Mouse (Mus musculus) intestine, embryonic 15.5 days (tissue): Measurements from ENCODE around the gene Ankrd33b. TPM values are rescaled to one million over a fixed set of nuclear protein-coding genes. Genes with fewer than 3 reads are reported as not detected.

ENCODE experiments used
- ATAC-seq: fragments of 200-750 bp; cut with Nextera tagmentation; 2 replicates; pipeline ENCODE4 v1.8.0; 2017; ENCODE audit warnings: moderate TSS enrichment, moderate library complexity
- H3K27ac ChIP-seq: fragments of 300-500 bp; sonication (generic); 2 replicates; pipeline ENCODE4 v1.5.1; 2015; ENCODE audit warnings: mild to moderate bottlenecking, inconsistent platforms
- H3K27me3 ChIP-seq: fragments of 300-500 bp; sonication (generic); replicated peaks from 2 replicates; pipeline ENCODE4 v1.6.1; 2015; ENCODE audit warnings: inconsistent platforms
- H3K36me3 ChIP-seq: fragments of 300-500 bp; sonication (generic); 2 replicates; pipeline ENCODE4 v1.6.1; 2015; ENCODE audit warnings: inconsistent platforms
- H3K4me1 ChIP-seq: fragments of 300-500 bp; sonication (generic); replicated peaks from 2 replicates; pipeline ENCODE4 v1.6.1; 2015; ENCODE audit warnings: inconsistent platforms
- H3K4me2 ChIP-seq: fragments of 300-500 bp; sonication (generic); replicated peaks from 2 replicates; pipeline ENCODE4 v1.6.1; 2015; ENCODE audit warnings: mild to moderate bottlenecking, inconsistent platforms
- H3K4me3 ChIP-seq: fragments of 300-500 bp; sonication (generic); replicated peaks from 2 replicates; pipeline ENCODE4 v1.5.1; 2015; ENCODE audit warnings: inconsistent platforms
- H3K9ac ChIP-seq: fragments of 300-500 bp; sonication (generic); 2 replicates; pipeline ENCODE4 v1.6.1; 2015; ENCODE audit warnings: inconsistent platforms
- H3K9me3 ChIP-seq: fragments of 300-500 bp; sonication (generic); 2 replicates; pipeline ENCODE4 v1.6.1; 2016; ENCODE audit warnings: inconsistent platforms
- WGBS: fragments of 180-500 bp; shearing (Covaris S2); methylation state at CpG from one replicate; pipeline ENCODE4 v1.1.7; 2015; 5-methylcytosine and 5-hydroxymethylcytosine counted together
- polyA plus RNA-seq: library from polyadenylated mRNA; unstranded; fragments of >200 nt; fragmentation: Nextera tagmentation; extraction: Ambion mirVana; gene quantifications from 2 replicates; pipeline ENCODE4 v1.2.1, GENCODE M21; 2015

The Ankrd33b gene
- polyA plus RNA-seq, 1 experiment from 2014 or later = 0.34 TPM

- ATAC-seq = no peak
Measured at GRCm38 (mm10) chr15:31309526-31309925, 58.0 kb downstream of the Ankrd33b start.

GRCm38 (mm10) chr15:31306726-31307125 lies 60.8 kb downstream of the Ankrd33b start:
- no peaks in the 10 kb centered on the region for H3K9me3 ChIP-seq
- H3K4me2 ChIP-seq = no peak overlapping the region
- no peaks in the 10 kb centered on the region for H3K27me3 ChIP-seq
- H3K27ac ChIP-seq = no peak overlapping the region
- no peak overlapping the region for H3K9ac ChIP-seq
- no peak overlapping the region for H3K4me3 ChIP-seq
- no peaks in the 10 kb centered on the region for H3K4me1 ChIP-seq
- ATAC-seq = no peak
- WGBS = 84% methylated on average over 4 of the region's 4 CpGs
- no peaks in the 10 kb centered on the region for H3K36me3 ChIP-seq

More at GRCm38 (mm10) chr15:31309526-31309925, 58.0 kb downstream of the Ankrd33b start:
- Histone ChIP-seq H3K27me3 (no peaks in the 10 kb centered on the region), H3K9me3 (no peaks in the 10 kb centered on the region), H3K4me2 (no peak overlapping the region), H3K4me3 (no peak overlapping the region), H3K9ac (no peak overlapping the region), H3K27ac (no peak overlapping the region), H3K36me3 (no peaks in the 10 kb centered on the region), H3K4me1 (no peaks in the 10 kb centered on the region)
- WGBS = 67% methylated on average over 15 of the region's 15 CpGs

GRCm38 (mm10) chr15:31305181-31305580 lies 62.3 kb downstream of the Ankrd33b start:
- 53% methylated on average over 6 of the region's 6 CpGs for WGBS
- no peaks in the 10 kb centered on the region for H3K9me3 ChIP-seq

GRCm38 (mm10) chr15:31304302-31304701 lies 63.2 kb downstream of the Ankrd33b start:
- no peak overlapping the region for H3K27ac ChIP-seq
- ATAC-seq = no peak
- H3K9me3 ChIP-seq = no peaks in the 10 kb centered on the region
- no peak overlapping the region for H3K9ac ChIP-seq
- H3K27me3 ChIP-seq = no peaks in the 10 kb centered on the region
- no peaks in the 10 kb centered on the region for H3K36me3 ChIP-seq
- H3K4me3 ChIP-seq = no peak overlapping the region
- WGBS = 80% methylated on average over 3 of the region's 3 CpGs
- no peaks in the 10 kb centered on the region for H3K4me1 ChIP-seq
- no peak overlapping the region for H3K4me2 ChIP-seq

More at GRCm38 (mm10) chr15:31305181-31305580, 62.3 kb downstream of the Ankrd33b start:
- no peak overlapping the region for H3K4me2 ChIP-seq
- H3K9ac ChIP-seq = no peak overlapping the region
- ATAC-seq = no peak
- H3K36me3 ChIP-seq = no peaks in the 10 kb centered on the region
- H3K4me3 ChIP-seq = no peak overlapping the region
- no peaks in the 10 kb centered on the region for H3K4me1 ChIP-seq
- no peaks in the 10 kb centered on the region for H3K27me3 ChIP-seq
- no peak overlapping the region for H3K27ac ChIP-seq

GRCm38 (mm10) chr15:31302293-31302990 lies 65.1 kb downstream of the Ankrd33b start:
- H3K4me1 ChIP-seq = no peaks in the 10 kb centered on the region
- no peak overlapping the region for H3K27ac ChIP-seq
- no peak overlapping the region for H3K4me3 ChIP-seq
- H3K27me3 ChIP-seq = peaks cover 10% of the 10 kb centered on the region
- H3K4me2 ChIP-seq = 0 out of 2 replicates have a peak overlapping the region, but pooled peaks have one; percentile 5
- ATAC-seq = no peak
- WGBS = 37% methylated on average over 12 of the region's 12 CpGs
- H3K9ac ChIP-seq = no peak overlapping the region
- H3K9me3 ChIP-seq = no peaks in the 10 kb centered on the region
- no peaks in the 10 kb centered on the region for H3K36me3 ChIP-seq

- no peak overlapping the region for H3K9ac ChIP-seq
- peaks cover 17% of the 10 kb centered on the region for H3K27me3 ChIP-seq
- H3K4me3 ChIP-seq = no peak overlapping the region
- 0 out of 2 replicates have a peak, but pooled peaks cover 5% of the 10 kb centered on the region for H3K4me1 ChIP-seq
- no peaks in the 10 kb centered on the region for H3K9me3 ChIP-seq
- no peak overlapping the region for H3K4me2 ChIP-seq
- WGBS = 56% methylated on average over 6 of the region's 6 CpGs
- no peak overlapping the region for H3K27ac ChIP-seq
- no peaks in the 10 kb centered on the region for H3K36me3 ChIP-seq
- no peak for ATAC-seq
Measured at GRCm38 (mm10) chr15:31299258-31299917, 68.1 kb downstream of the Ankrd33b start.

GRCm38 (mm10) chr15:31297777-31298137 lies 69.8 kb downstream of the Ankrd33b start:
- Histone ChIP-seq H3K36me3 (no peaks in the 10 kb centered on the region), H3K27ac (no peak overlapping the region), H3K9me3 (no peaks in the 10 kb centered on the region), H3K4me3 (no peak overlapping the region), H3K9ac (no peak overlapping the region), H3K27me3 (peaks cover 17% of the 10 kb centered on the region), H3K4me2 (peak overlapping the region; percentile 42; the same call in 1 of the 2 replicates), H3K4me1 (0 out of 2 replicates have a peak, but pooled peaks cover 5% of the 10 kb centered on the region)
- 26% methylated on average over 13 of the region's 13 CpGs for WGBS
- no peak for ATAC-seq

- no peaks in the 10 kb centered on the region for H3K36me3 ChIP-seq
- 0 out of 2 replicates have a peak, but pooled peaks cover 5% of the 10 kb centered on the region for H3K4me1 ChIP-seq
- H3K27ac ChIP-seq = no peak overlapping the region
- no peak overlapping the region for H3K9ac ChIP-seq
- 19% methylated on average over 40 of the region's 40 CpGs for WGBS
- H3K4me2 ChIP-seq = peak overlapping the region; percentile 42
- peaks cover 17% of the 10 kb centered on the region for H3K27me3 ChIP-seq
- ATAC-seq = peak; percentile 23; the same call in 1 of the 2 replicates
- H3K4me3 ChIP-seq = no peak overlapping the region
- H3K9me3 ChIP-seq = no peaks in the 10 kb centered on the region
Measured at GRCm38 (mm10) chr15:31296882-31297776, 70.4 kb downstream of the Ankrd33b start.

- WGBS = 17% methylated on average over 2 of the region's 2 CpGs
- Histone ChIP-seq H3K27me3 (peaks cover 17% of the 10 kb centered on the region), H3K4me1 (0 out of 2 replicates have a peak, but pooled peaks cover 5% of the 10 kb centered on the region), H3K4me3 (no peak overlapping the region), H3K27ac (no peak overlapping the region), H3K9ac (no peak overlapping the region), H3K9me3 (no peaks in the 10 kb centered on the region), H3K4me2 (no peak overlapping the region), H3K36me3 (no peaks in the 10 kb centered on the region)
- no peak for ATAC-seq
Measured at GRCm38 (mm10) chr15:31294311-31294710, 73.2 kb downstream of the Ankrd33b start.

- 13% methylated on average over 3 of the region's 3 CpGs for WGBS
- Histone ChIP-seq H3K4me1 (0 out of 2 replicates have a peak, but pooled peaks cover 5% of the 10 kb centered on the region), H3K27ac (no peak overlapping the region), H3K27me3 (peaks cover 9% of the 10 kb centered on the region), H3K4me2 (no peak overlapping the region), H3K4me3 (no peak overlapping the region), H3K9ac (no peak overlapping the region), H3K9me3 (no peaks in the 10 kb centered on the region), H3K36me3 (no peaks in the 10 kb centered on the region)
- no peak for ATAC-seq
Measured at GRCm38 (mm10) chr15:31292627-31293026, 74.9 kb downstream of the Ankrd33b start.

- ATAC-seq = no peak; the same call in 1 of the 2 replicates
- H3K4me1 ChIP-seq = no peaks in the 10 kb centered on the region
- no peak overlapping the region for H3K4me2 ChIP-seq
- H3K27ac ChIP-seq = no peak overlapping the region
- no peaks in the 10 kb centered on the region for H3K36me3 ChIP-seq
- no peak overlapping the region for H3K9ac ChIP-seq
- 84% methylated on average over 3 of the region's 3 CpGs for WGBS
- no peak overlapping the region for H3K4me3 ChIP-seq
- no peaks in the 10 kb centered on the region for H3K27me3 ChIP-seq
- H3K9me3 ChIP-seq = no peaks in the 10 kb centered on the region
Measured at GRCm38 (mm10) chr15:31285695-31286094, 81.8 kb downstream of the Ankrd33b start.
